Mouse (Mus musculus) midbrain, embryonic 13.5 days (tissue): Measurements from ENCODE around the gene Kcnc2. TPM values are rescaled to one million over a fixed set of nuclear protein-coding genes. Genes with fewer than 3 reads are reported as not detected.

Source experiments
- ATAC-seq: fragments of 200-750 bp; cut with Nextera tagmentation; 2 replicates; pipeline ENCODE4 v1.8.0; 2017; ENCODE audit warnings: mild to moderate bottlenecking, moderate TSS enrichment, moderate library complexity
- H3K27ac ChIP-seq: fragments of 300-500 bp; sonication (generic); 2 replicates; pipeline ENCODE4 v1.5.1; 2015; ENCODE audit warnings: inconsistent platforms, mild to moderate bottlenecking, moderate library complexity
- H3K27me3 ChIP-seq: fragments of 300-500 bp; sonication (generic); 2 replicates; pipeline ENCODE4 v1.6.1; 2015; ENCODE audit warnings: mild to moderate bottlenecking, inconsistent platforms
- H3K36me3 ChIP-seq: fragments of 300-500 bp; sonication (generic); 2 replicates; pipeline ENCODE4 v1.6.1; 2015; ENCODE audit warnings: mild to moderate bottlenecking, inconsistent platforms
- H3K4me1 ChIP-seq: fragments of 300-500 bp; sonication (generic); replicated peaks from 2 replicates; pipeline ENCODE4 v1.6.1; 2015; ENCODE audit warnings: inconsistent platforms
- H3K4me2 ChIP-seq: fragments of 300-500 bp; sonication (generic); replicated peaks from 2 replicates; pipeline ENCODE4 v1.6.1; 2015; ENCODE audit warnings: moderate library complexity, mild to moderate bottlenecking, inconsistent platforms
- H3K4me3 ChIP-seq: fragments of 300-500 bp; sonication (generic); replicated peaks from 2 replicates; pipeline ENCODE4 v1.5.1; 2015; ENCODE audit warnings: mild to moderate bottlenecking, inconsistent platforms
- H3K9ac ChIP-seq: fragments of 300-500 bp; sonication (generic); replicated peaks from 2 replicates; pipeline ENCODE4 v1.6.1; 2015; ENCODE audit warnings: mild to moderate bottlenecking, inconsistent platforms
- H3K9me3 ChIP-seq: fragments of 300-500 bp; sonication (generic); 2 replicates; pipeline ENCODE4 v1.6.1; 2016; ENCODE audit warnings: mild to moderate bottlenecking, inconsistent platforms
- WGBS: fragments of 180-500 bp; shearing (Covaris S2); methylation state at CpG from one replicate; pipeline ENCODE4 v1.1.7; 2015; 5-methylcytosine and 5-hydroxymethylcytosine counted together
- polyA plus RNA-seq: library from polyadenylated mRNA; unstranded; fragments of >200 nt; fragmentation: Nextera tagmentation; extraction: Ambion mirVana; gene quantifications from 2 replicates; pipeline ENCODE4 v1.2.1, GENCODE M21; 2015

Kcnc2 gene
- polyA plus RNA-seq, 1 experiment from 2014 or later, result 3.3 TPM

GRCm38 (mm10) chr10:112400591-112401404 is 129.9 kb downstream of the Kcnc2 start:
- Histone ChIP-seq H3K9ac (no peak overlapping the region), H3K27me3 (no peaks in the 10 kb centered on the region), H3K4me1 (peaks cover 9% of the 10 kb centered on the region), H3K4me2 (no peak overlapping the region), H3K36me3 (no peaks in the 10 kb centered on the region), H3K4me3 (no peak overlapping the region), H3K27ac (no peak overlapping the region), H3K9me3 (no peaks in the 10 kb centered on the region)
- no peak for ATAC-seq
- 53% methylated on average over 9 of the region's 9 CpGs for WGBS

DNA sequence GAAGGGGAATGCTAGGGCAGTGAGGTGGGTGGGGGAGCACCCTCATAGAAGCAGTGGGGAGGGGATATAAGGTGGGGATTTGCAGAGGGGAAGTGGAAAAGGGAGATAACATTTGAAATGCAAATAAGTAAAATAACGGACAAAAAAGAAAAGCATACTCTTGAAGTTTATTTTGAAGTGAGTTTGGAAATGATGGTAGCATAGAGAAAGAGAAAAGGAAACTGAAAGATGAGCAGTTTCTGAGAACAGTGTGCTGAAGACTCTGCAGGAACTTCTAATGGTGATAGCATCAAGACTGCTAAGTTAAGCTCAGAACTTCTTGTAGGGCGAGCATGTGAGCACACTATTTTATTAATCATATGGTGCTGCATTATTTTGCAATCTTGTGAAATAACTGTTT is 138.6 kb downstream of the Kcnc2 start:
- no peaks in the 10 kb centered on the region for H3K9me3 ChIP-seq
- no peak overlapping the region for H3K9ac ChIP-seq
- H3K4me2 ChIP-seq, result no peak overlapping the region
- no peaks in the 10 kb centered on the region for H3K4me1 ChIP-seq
- no peak overlapping the region for H3K4me3 ChIP-seq
- no peak overlapping the region for H3K27ac ChIP-seq
- 87% methylated on average over 2 of the region's 2 CpGs for WGBS
- no peaks in the 10 kb centered on the region for H3K36me3 ChIP-seq
- no peaks in the 10 kb centered on the region for H3K27me3 ChIP-seq
- no peak for ATAC-seq

DNA sequence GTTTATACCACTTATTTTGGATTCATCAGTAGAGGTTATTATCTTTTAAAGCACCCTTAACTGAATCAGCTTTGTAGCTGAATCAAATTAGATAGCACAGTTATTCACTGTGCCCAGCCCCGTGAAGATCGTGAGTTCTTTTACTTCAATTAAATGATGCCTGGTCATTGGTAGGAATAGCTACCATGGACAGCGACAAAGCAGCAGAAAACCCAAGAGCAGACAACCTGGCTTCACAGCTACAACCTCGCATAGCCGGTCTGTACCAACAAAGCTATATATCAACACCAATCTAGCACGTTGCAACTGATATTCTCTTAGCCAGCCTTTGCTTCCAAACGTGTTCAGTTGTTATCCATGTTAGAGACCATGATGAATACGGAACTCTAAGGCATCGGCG is 152.4 kb downstream of the Kcnc2 start:
- no peak overlapping the region for H3K27ac ChIP-seq
- no peak overlapping the region for H3K4me2 ChIP-seq
- no peaks in the 10 kb centered on the region for H3K4me1 ChIP-seq
- H3K9ac ChIP-seq, result no peak overlapping the region
- ATAC-seq, result no peak
- H3K4me3 ChIP-seq, result no peak overlapping the region
- no peaks in the 10 kb centered on the region for H3K36me3 ChIP-seq
- no peaks in the 10 kb centered on the region for H3K27me3 ChIP-seq
- WGBS, result 63% methylated on average over 10 of the region's 10 CpGs
- no peaks in the 10 kb centered on the region for H3K9me3 ChIP-seq

DNA sequence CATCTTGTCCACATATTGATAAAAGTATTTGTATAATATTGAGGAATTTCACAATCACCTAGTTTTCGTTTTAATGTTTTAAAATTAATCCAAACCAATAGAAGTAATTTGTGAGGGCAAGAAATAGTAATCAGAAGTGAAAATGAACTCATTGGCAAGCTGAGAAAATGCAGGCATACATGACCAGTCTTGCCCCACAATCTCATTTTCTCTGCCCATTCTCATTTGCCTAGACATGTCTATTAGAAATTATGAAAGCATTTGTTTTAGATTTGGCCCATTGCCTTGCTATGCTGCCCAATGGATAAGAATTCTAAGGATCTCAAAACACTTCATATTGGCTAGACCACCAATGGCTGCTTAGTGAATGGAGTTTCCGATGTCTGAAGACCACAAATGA is 166.0 kb downstream of the Kcnc2 start:
- Histone ChIP-seq H3K27me3 (no peaks in the 10 kb centered on the region), H3K4me3 (no peak overlapping the region), H3K4me1 (no peaks in the 10 kb centered on the region), H3K9me3 (no peaks in the 10 kb centered on the region), H3K27ac (no peak overlapping the region), H3K4me2 (no peak overlapping the region), H3K36me3 (no peaks in the 10 kb centered on the region), H3K9ac (no peak overlapping the region)
- no peak for ATAC-seq
- WGBS, result 88% methylated on average over 2 of the region's 2 CpGs

- no peaks in the 10 kb centered on the region for H3K36me3 ChIP-seq
- WGBS, result 59% methylated on average over 4 of the region's 4 CpGs
- H3K4me2 ChIP-seq, result no peak overlapping the region
- no peaks in the 10 kb centered on the region for H3K9me3 ChIP-seq
- H3K4me3 ChIP-seq, result no peak overlapping the region
- no peak for ATAC-seq
- no peaks in the 10 kb centered on the region for H3K4me1 ChIP-seq
- no peak overlapping the region for H3K27ac ChIP-seq
- no peaks in the 10 kb centered on the region for H3K27me3 ChIP-seq
- no peak overlapping the region for H3K9ac ChIP-seq
Observed at GRCm38 (mm10) chr10:112444640-112445039, 173.7 kb downstream of the Kcnc2 start.

GRCm38 (mm10) chr10:112450910-112451309 is 180.0 kb downstream of the Kcnc2 start:
- 82% methylated on average over 5 of the region's 5 CpGs for WGBS
- H3K4me2 ChIP-seq, result no peak overlapping the region
- H3K4me3 ChIP-seq, result no peak overlapping the region
- no peaks in the 10 kb centered on the region for H3K36me3 ChIP-seq
- H3K27ac ChIP-seq, result no peak overlapping the region
- no peaks in the 10 kb centered on the region for H3K9me3 ChIP-seq
- no peaks in the 10 kb centered on the region for H3K4me1 ChIP-seq
- no peak overlapping the region for H3K9ac ChIP-seq
- no peak for ATAC-seq
- no peaks in the 10 kb centered on the region for H3K27me3 ChIP-seq

DNA sequence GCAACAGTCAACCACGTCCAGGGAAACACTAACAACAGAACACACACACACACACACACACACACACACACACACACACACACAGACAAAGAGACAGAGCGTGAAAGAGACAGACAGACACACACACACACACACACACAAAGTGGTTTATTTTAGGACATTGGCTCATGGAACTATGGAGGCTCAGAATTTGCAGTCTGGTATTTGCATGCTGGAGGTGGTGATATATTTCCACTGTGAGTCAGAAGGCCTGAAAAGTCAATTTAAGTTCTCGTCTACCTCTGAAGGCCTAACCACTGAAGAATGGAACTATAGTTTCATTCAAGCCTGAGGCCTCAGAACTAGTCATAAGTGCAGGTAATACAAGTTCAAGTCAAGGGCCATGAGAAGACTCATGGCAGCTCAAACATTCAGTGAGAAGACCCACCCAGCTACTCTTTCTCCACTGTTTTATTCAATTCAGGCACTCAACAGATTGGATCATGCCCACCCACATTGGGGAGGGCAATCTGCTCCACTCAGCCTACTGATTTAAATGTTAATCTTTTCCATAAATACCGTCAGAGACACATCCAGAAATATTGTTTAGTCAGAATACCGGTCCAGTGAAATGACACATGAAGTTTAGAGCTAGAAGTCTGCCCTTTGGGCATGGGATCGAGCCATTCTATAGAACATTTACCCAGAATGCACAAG is 197.9 kb downstream of the Kcnc2 start:
- H3K27ac ChIP-seq, result no peak overlapping the region
- no peaks in the 10 kb centered on the region for H3K9me3 ChIP-seq
- H3K4me2 ChIP-seq, result no peak overlapping the region
- no peak for ATAC-seq
- WGBS, result 82% methylated on average over 6 of the region's 6 CpGs
- H3K9ac ChIP-seq, result no peak overlapping the region
- H3K4me1 ChIP-seq, result no peaks in the 10 kb centered on the region
- H3K36me3 ChIP-seq, result no peaks in the 10 kb centered on the region
- no peak overlapping the region for H3K4me3 ChIP-seq
- no peaks in the 10 kb centered on the region for H3K27me3 ChIP-seq

DNA sequence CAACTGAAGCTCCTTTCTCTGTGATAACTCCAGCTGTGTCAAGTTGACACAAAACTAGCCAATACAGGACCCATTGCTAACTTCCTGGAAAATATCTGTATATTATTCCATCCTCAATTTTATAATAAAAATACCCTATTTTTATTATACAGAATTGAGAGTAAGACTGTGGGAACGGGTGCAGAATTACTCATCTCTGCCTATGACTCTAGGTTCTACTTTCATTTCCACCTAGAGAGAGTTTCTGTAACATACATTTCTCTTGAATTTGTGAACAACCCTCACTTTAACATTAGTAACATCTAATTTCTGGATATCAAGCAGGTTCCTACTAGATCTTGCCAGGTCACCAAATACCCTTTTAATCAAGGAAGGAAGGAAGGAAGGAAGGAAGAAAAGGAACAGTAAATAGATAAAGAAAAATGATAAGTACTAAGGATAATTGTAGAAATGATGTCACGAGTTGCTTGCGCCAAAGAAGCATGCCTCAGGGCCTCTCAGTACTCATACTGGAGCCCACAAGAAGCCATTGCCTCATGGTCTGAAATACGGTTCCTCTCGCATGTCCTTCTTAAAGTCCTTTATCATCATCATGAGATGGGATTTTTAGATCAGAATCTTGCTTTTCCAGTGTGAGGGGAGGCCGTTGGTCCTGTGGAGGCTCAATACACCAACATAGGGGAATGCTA is 203.3 kb downstream of the Kcnc2 start:
- Histone ChIP-seq H3K4me3 (no peak overlapping the region), H3K4me2 (no peak overlapping the region), H3K9ac (no peak overlapping the region), H3K4me1 (no peaks in the 10 kb centered on the region), H3K9me3 (no peaks in the 10 kb centered on the region), H3K27me3 (no peaks in the 10 kb centered on the region), H3K36me3 (no peaks in the 10 kb centered on the region), H3K27ac (no peak overlapping the region)
- 95% methylated on average over 6 of the region's 6 CpGs for WGBS
- ATAC-seq, result no peak

GRCm38 (mm10) chr10:112481461-112481860 is 210.5 kb downstream of the Kcnc2 start:
- Histone ChIP-seq H3K4me1 (no peaks in the 10 kb centered on the region), H3K9ac (no peak overlapping the region), H3K27ac (no peak overlapping the region), H3K9me3 (no peaks in the 10 kb centered on the region), H3K27me3 (no peaks in the 10 kb centered on the region), H3K4me2 (no peak overlapping the region), H3K4me3 (no peak overlapping the region), H3K36me3 (no peaks in the 10 kb centered on the region)
- ATAC-seq, result no peak
- 86% methylated on average over 2 of the region's 2 CpGs for WGBS

DNA sequence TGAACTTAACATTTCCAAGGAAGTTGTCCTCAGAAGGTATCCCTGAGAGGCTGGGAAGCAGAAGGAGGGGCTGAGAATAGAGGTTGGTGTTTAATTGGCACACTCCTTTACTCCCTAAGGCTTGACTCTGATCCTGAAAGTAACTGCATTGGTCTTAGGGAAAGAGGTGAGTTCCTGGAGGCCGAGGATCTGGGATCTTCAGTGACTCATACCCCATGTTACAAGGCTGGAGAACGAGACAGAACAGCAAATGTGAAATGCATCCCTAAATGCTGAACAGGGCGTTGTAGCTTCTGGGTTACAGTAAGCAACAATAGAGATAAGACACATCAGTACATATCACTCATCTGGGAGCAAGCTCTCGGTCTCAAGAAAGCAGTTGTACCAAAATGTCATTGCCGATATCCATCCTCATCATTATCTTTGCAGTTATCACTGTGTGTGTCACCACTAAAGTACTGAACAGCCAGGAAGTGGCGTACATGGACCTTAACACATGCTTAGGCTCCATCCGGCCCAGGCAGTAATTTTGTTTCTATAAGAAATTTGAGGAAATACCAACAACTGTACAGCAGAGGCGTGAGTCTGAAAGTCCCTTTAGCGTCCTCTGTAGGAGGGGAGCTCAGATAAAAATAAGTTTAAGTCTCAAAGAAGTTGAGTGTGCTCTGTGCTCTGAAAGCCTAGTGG is 211.1 kb downstream of the Kcnc2 start:
- Histone ChIP-seq H3K27ac (no peak overlapping the region), H3K9me3 (no peaks in the 10 kb centered on the region), H3K27me3 (no peaks in the 10 kb centered on the region), H3K9ac (no peak overlapping the region), H3K4me1 (no peaks in the 10 kb centered on the region), H3K4me3 (no peak overlapping the region), H3K4me2 (no peak overlapping the region), H3K36me3 (no peaks in the 10 kb centered on the region)
- ATAC-seq, result no peak
- WGBS, result 87% methylated on average over 9 of the region's 9 CpGs

DNA sequence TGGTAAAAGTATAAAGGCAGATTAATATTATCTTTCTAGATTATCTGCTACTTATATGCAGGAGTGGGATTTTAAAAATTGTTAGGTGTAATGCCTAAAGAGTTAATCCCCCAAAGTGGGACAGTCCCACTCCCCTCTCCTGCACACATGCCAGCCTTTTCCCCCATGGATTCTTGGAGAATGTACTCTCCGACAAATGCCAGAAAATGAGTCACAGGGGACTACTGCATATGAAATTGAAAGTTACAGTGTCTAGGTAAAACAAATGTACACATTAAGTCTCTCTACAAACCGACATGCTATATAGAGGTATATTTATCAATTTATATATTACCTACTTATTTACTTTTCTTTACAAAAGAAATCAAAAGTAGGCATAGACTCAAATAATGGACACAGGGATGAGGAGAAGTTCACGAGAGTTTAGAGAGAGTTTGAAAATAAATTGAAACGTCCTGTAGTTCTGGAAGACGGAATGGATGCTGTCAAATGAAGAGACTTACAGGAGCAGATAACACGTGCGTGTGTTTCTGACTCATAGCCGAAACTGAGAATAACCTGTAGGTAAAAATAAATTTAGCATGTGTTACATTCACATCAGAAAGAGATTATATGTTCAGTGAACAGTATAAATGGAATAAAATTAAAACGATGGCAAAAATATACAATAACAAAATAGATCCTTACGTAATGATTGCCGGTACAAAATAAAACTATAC is 213.6 kb downstream of the Kcnc2 start:
- Histone ChIP-seq H3K4me2 (no peak overlapping the region), H3K27me3 (no peaks in the 10 kb centered on the region), H3K9ac (no peak overlapping the region), H3K4me3 (no peak overlapping the region), H3K27ac (no peak overlapping the region), H3K9me3 (no peaks in the 10 kb centered on the region), H3K36me3 (no peaks in the 10 kb centered on the region), H3K4me1 (no peaks in the 10 kb centered on the region)
- 90% methylated on average over 11 of the region's 11 CpGs for WGBS
- ATAC-seq, result no peak
